Mouse (Mus musculus) cortical plate, adult 2 months (tissue): ENCODE data around the gene Nadk2.

Source experiments
- CTCF ChIP-seq: fragments of 200-500 bp; IDR thresholded peaks from 2 replicates; pipeline ENCODE4 v1.5.1; 2011; ENCODE audit warnings: mild to moderate bottlenecking, control low read depth, low read length; ENCODE audit not compliant: insufficient read depth; ENCODE audit errors: extremely low read depth
- POLR2A ChIP-seq: fragments of 200-500 bp; IDR thresholded peaks from 2 replicates; pipeline ENCODE4 v1.6.1; 2011; ENCODE audit warnings: mild to moderate bottlenecking, low read length, control low read depth; ENCODE audit not compliant: insufficient read depth; ENCODE audit errors: extremely low read depth

GRCm38 (mm10) chr15:9073067-9073608 lies 2.1 kb downstream of the Nadk2 start:
- TF ChIP-seq CTCF (no peak), POLR2A (no peak)
